Mouse (Mus musculus) frontal cortex, postnatal 14 days (tissue): Measurements from ENCODE around the gene Tex16.

Experiments
- DNase-seq, 2 experiments: peaks; one replicate each; pipeline ENCODE4 v3.0.0; 2022; ENCODE audit warnings: low spot score in 2 of 2

Gene Tex16

DNA sequence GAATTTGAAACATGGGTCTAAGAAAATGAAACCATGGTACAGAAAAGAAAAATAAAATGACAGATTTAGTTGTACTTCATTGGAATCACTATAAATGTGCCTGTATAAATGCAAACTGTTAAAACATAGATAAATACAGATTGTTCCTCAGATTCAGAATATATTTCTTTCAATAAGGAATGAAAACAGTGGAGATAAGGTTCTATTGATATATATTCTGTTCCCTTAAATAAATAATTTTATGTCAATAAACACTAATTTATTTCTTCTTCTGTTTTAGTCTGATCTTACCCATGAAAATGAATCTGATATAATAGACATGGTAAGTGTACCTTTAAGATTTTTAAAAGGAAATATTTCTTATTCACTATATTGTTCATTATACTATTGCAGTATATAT, at the start of gene Tex16:
Tex16 (plus strand) TSS at position 301 of the 400 bp plus-strand sequence.
- DNase-seq = no peak

- DNase-seq = no peak
These were observed 11.1 kb upstream of the Tex16 start for GRCm38 (mm10) chrX:111999661-112000060.
